Mouse (Mus musculus): ENCODE results near the gene Fyttd1. TPM values are rescaled to one million over a fixed set of nuclear protein-coding genes. Genes with fewer than 3 reads are reported as not detected.

The Fyttd1 gene
- polyA plus RNA-seq, 1 experiment from 2014 or later = 166 TPM

GRCm38 (mm10) chr16:32856751-32857150 lies 20.5 kb upstream of the Fyttd1 start:
- Histone ChIP-seq H3K4me2 (ENCODE audit: low read length) (no peak overlapping the region), H3K9ac (ENCODE audit: low read length) (no peak overlapping the region), H3K36me3 (ENCODE audit: control insufficient read depth, insufficient read depth, low read length) (peaks cover 28% of the 10 kb centered on the region), H3K27ac (replicated peaks in 1 of 2; ENCODE audit: control insufficient read depth in 1 of 2, insufficient read depth in 1 of 2, low read depth in 2 of 2, low read length in 2 of 2) (no peak overlapping the region), H3K4me3 (ENCODE audit: control insufficient read depth in 1 of 2, insufficient read depth in 1 of 2, low read depth in 1 of 2, low read length in 2 of 2) (no peak overlapping the region), H3K4me1 (ENCODE audit: control insufficient read depth in 2 of 2, insufficient read depth in 2 of 2, low read length in 2 of 2) (peaks cover 31 to 54% of the 10 kb centered on the region in 2 experiments), H3K27me3 (ENCODE audit: control insufficient read depth, insufficient read depth, low read length) (no peaks in the 10 kb centered on the region), H3K9me3 (ENCODE audit: control insufficient read depth, low read length) (no peaks in the 10 kb centered on the region)
- no peak for ATAC-seq (ENCODE audit: insufficient number of reproducible peaks, insufficient read depth, low FRiP score, low read depth)
- whole genome bisulfite sequencing = 93% methylated on average over 3 of the region's 3 CpGs

DNA sequence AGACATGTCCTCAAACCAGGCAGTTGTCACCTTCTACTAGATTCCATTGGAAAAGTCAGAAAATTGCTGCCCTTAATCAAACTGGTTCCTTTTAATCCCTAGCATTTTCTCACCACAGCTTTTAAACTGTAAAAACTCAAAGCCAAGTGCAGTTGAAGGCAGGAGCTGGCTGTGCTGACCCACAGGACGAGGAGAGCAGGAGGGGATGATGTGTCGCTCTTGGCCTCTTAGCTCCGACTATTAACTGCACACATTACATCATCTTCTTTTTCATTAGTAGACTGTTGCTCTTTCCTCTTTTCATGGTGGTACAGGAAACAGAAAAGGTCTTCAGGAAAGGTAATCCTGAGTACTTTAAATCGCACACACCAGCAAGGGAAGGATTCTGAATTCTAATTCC lies 18.9 kb upstream of the Fyttd1 start:
- Histone ChIP-seq H3K4me1 (ENCODE audit: control insufficient read depth in 2 of 2, insufficient read depth in 2 of 2, low read length in 2 of 2) (peaks cover 26 to 48% of the 10 kb centered on the region in 2 experiments), H3K27me3 (ENCODE audit: control insufficient read depth, insufficient read depth, low read length) (no peaks in the 10 kb centered on the region), H3K27ac (replicated peaks in 1 of 2; ENCODE audit: control insufficient read depth in 1 of 2, insufficient read depth in 1 of 2, low read depth in 2 of 2, low read length in 2 of 2) (peak overlapping the region; percentile 97 to 98), H3K9ac (ENCODE audit: low read length) (peak overlapping the region; percentile 65), H3K9me3 (ENCODE audit: control insufficient read depth, low read length) (no peaks in the 10 kb centered on the region), H3K4me3 (ENCODE audit: control insufficient read depth in 1 of 2, insufficient read depth in 1 of 2, low read depth in 1 of 2, low read length in 2 of 2) (no peak overlapping the region), H3K36me3 (ENCODE audit: control insufficient read depth, insufficient read depth, low read length) (peaks cover 23% of the 10 kb centered on the region), H3K4me2 (ENCODE audit: low read length) (peak overlapping the region; percentile 53; the same call in 1 of the 2 replicates)
- ATAC-seq (ENCODE audit: insufficient number of reproducible peaks, insufficient read depth, low FRiP score, low read depth) = no peak
- WGBS = 21% methylated on average over 4 of the region's 4 CpGs

GRCm38 (mm10) chr16:32858771-32859636 lies 18.3 kb upstream of the Fyttd1 start:
- Histone ChIP-seq H3K36me3 (ENCODE audit: control insufficient read depth, insufficient read depth, low read length) (peaks cover 26% of the 10 kb centered on the region), H3K4me1 (ENCODE audit: control insufficient read depth in 2 of 2, insufficient read depth in 2 of 2, low read length in 2 of 2) (peaks cover 22 to 48% of the 10 kb centered on the region in 2 experiments), H3K4me3 (ENCODE audit: control insufficient read depth in 1 of 2, insufficient read depth in 1 of 2, low read depth in 1 of 2, low read length in 2 of 2) (peak overlapping the region in 1 of 2 experiments; percentile 3; a peak in 1 of 4 replicates), H3K4me2 (ENCODE audit: low read length) (peak overlapping the region; percentile 53), H3K27ac (replicated peaks in 1 of 2; ENCODE audit: control insufficient read depth in 1 of 2, insufficient read depth in 1 of 2, low read depth in 2 of 2, low read length in 2 of 2) (peak overlapping the region; percentile 97 to 98), H3K9me3 (ENCODE audit: control insufficient read depth, low read length) (no peaks in the 10 kb centered on the region), H3K9ac (ENCODE audit: low read length) (peak overlapping the region; percentile 65), H3K27me3 (ENCODE audit: control insufficient read depth, insufficient read depth, low read length) (no peaks in the 10 kb centered on the region)
- peak; percentile 77 for ATAC-seq (ENCODE audit: insufficient number of reproducible peaks, insufficient read depth, low FRiP score, low read depth)
- 26% methylated on average over 12 of the region's 12 CpGs for WGBS

GRCm38 (mm10) chr16:32861813-32862385 lies 15.4 kb upstream of the Fyttd1 start:
- Histone ChIP-seq H3K27me3 (ENCODE audit: control insufficient read depth, insufficient read depth, low read length) (no peaks in the 10 kb centered on the region), H3K4me1 (ENCODE audit: control insufficient read depth in 2 of 2, insufficient read depth in 2 of 2, low read length in 2 of 2) (peaks cover 19 to 58% of the 10 kb centered on the region in 2 experiments), H3K9me3 (ENCODE audit: control insufficient read depth, low read length) (no peaks in the 10 kb centered on the region), H3K36me3 (ENCODE audit: control insufficient read depth, insufficient read depth, low read length) (peaks cover 23% of the 10 kb centered on the region), H3K27ac (replicated peaks in 1 of 2; ENCODE audit: control insufficient read depth in 1 of 2, insufficient read depth in 1 of 2, low read depth in 2 of 2, low read length in 2 of 2) (no peak overlapping the region), H3K4me2 (ENCODE audit: low read length) (no peak overlapping the region), H3K9ac (ENCODE audit: low read length) (no peak overlapping the region), H3K4me3 (ENCODE audit: control insufficient read depth in 1 of 2, insufficient read depth in 1 of 2, low read depth in 1 of 2, low read length in 2 of 2) (no peak overlapping the region)
- no peak for ATAC-seq (ENCODE audit: insufficient number of reproducible peaks, insufficient read depth, low FRiP score, low read depth)
- 81% methylated on average over 3 of the region's 3 CpGs for WGBS

- no peaks in the 10 kb centered on the region for H3K9me3 ChIP-seq (ENCODE audit: control insufficient read depth, low read length)
- no peak for ATAC-seq (ENCODE audit: insufficient number of reproducible peaks, insufficient read depth, low FRiP score, low read depth)
- H3K4me2 ChIP-seq (ENCODE audit: low read length) = no peak overlapping the region
- H3K27me3 ChIP-seq (ENCODE audit: control insufficient read depth, insufficient read depth, low read length) = no peaks in the 10 kb centered on the region
- peak overlapping the region; percentile 34; the same call in 1 of the 2 replicates for H3K9ac ChIP-seq (ENCODE audit: low read length)
- H3K4me1 ChIP-seq (ENCODE audit: control insufficient read depth in 2 of 2, insufficient read depth in 2 of 2, low read length in 2 of 2) = peaks cover 0 to 35% of the 10 kb centered on the region in 2 experiments; a peak in 3 of 4 replicates
- H3K36me3 ChIP-seq (ENCODE audit: control insufficient read depth, insufficient read depth, low read length) = peaks cover 22% of the 10 kb centered on the region
- H3K27ac ChIP-seq (replicated peaks in 1 of 2; ENCODE audit: control insufficient read depth in 1 of 2, insufficient read depth in 1 of 2, low read depth in 2 of 2, low read length in 2 of 2) = 0 out of 4 replicates have a peak overlapping the region, but pooled peaks of 1 of the 2 experiments have one; percentile 33
- WGBS = 70% methylated on average over 4 of the region's 4 CpGs
- H3K4me3 ChIP-seq (ENCODE audit: control insufficient read depth in 1 of 2, insufficient read depth in 1 of 2, low read depth in 1 of 2, low read length in 2 of 2) = no peak overlapping the region
These were observed 11.9 kb upstream of the Fyttd1 start for GRCm38 (mm10) chr16:32865401-32865800.

DNA sequence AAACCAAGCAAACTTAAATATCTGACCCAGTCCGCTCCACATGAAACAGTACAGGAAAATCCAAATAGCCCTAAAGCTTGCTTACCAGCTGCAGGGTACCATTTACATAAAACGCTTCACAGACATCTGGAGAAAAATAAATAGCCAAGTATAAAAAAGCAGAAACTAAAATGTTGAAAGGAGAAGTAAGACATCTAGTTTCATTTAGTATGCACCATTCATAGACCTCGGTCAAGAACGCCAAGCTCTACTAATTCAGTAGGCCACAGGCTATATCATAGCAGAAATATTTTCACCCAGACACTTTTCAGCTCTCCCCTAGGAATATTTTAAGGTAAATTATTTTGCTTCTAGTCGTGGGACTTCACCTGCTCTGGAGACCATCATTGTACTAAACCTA lies 10.6 kb upstream of the Fyttd1 start:
- Histone ChIP-seq H3K27ac (replicated peaks in 1 of 2; ENCODE audit: control insufficient read depth in 1 of 2, insufficient read depth in 1 of 2, low read depth in 2 of 2, low read length in 2 of 2) (peak overlapping the region in 1 of 2 experiments; percentile 77; a peak in 2 of 4 replicates), H3K36me3 (ENCODE audit: control insufficient read depth, insufficient read depth, low read length) (peaks cover 17% of the 10 kb centered on the region), H3K27me3 (ENCODE audit: control insufficient read depth, insufficient read depth, low read length) (no peaks in the 10 kb centered on the region), H3K9ac (ENCODE audit: low read length) (peak overlapping the region; percentile 77), H3K4me3 (ENCODE audit: control insufficient read depth in 1 of 2, insufficient read depth in 1 of 2, low read depth in 1 of 2, low read length in 2 of 2) (peak overlapping the region in 1 of 2 experiments; percentile 65; a peak in 2 of 4 replicates), H3K4me2 (ENCODE audit: low read length) (peak overlapping the region; percentile 83), H3K9me3 (ENCODE audit: control insufficient read depth, low read length) (no peaks in the 10 kb centered on the region), H3K4me1 (ENCODE audit: control insufficient read depth in 2 of 2, insufficient read depth in 2 of 2, low read length in 2 of 2) (peaks cover 0 to 34% of the 10 kb centered on the region in 2 experiments; a peak in 3 of 4 replicates)
- no peak for ATAC-seq (ENCODE audit: insufficient number of reproducible peaks, insufficient read depth, low FRiP score, low read depth)
- WGBS = 80% methylated on average over 5 of the region's 5 CpGs

GRCm38 (mm10) chr16:32867919-32868552 lies 9.3 kb upstream of the Fyttd1 start:
- Histone ChIP-seq H3K36me3 (ENCODE audit: control insufficient read depth, insufficient read depth, low read length) (peaks cover 17% of the 10 kb centered on the region), H3K9ac (ENCODE audit: low read length) (peak overlapping the region; percentile 77), H3K4me1 (ENCODE audit: control insufficient read depth in 2 of 2, insufficient read depth in 2 of 2, low read length in 2 of 2) (peaks cover 0 to 34% of the 10 kb centered on the region in 2 experiments; a peak in 3 of 4 replicates), H3K27ac (replicated peaks in 1 of 2; ENCODE audit: control insufficient read depth in 1 of 2, insufficient read depth in 1 of 2, low read depth in 2 of 2, low read length in 2 of 2) (peak overlapping the region; percentile 77 to 84), H3K4me2 (ENCODE audit: low read length) (peak overlapping the region; percentile 83), H3K4me3 (ENCODE audit: control insufficient read depth in 1 of 2, insufficient read depth in 1 of 2, low read depth in 1 of 2, low read length in 2 of 2) (peak overlapping the region; percentile 65 to 77), H3K27me3 (ENCODE audit: control insufficient read depth, insufficient read depth, low read length) (no peaks in the 10 kb centered on the region), H3K9me3 (ENCODE audit: control insufficient read depth, low read length) (no peaks in the 10 kb centered on the region)
- peak; percentile 94 for ATAC-seq (ENCODE audit: insufficient number of reproducible peaks, insufficient read depth, low FRiP score, low read depth)
- 0% methylated on average over 35 of the region's 35 CpGs for WGBS

Data from heart, embryonic 14.5 days (tissue).